Mouse (Mus musculus): ENCODE measurements around the gene Dop1b. TPM values are rescaled to one million over a fixed set of nuclear protein-coding genes. Genes with fewer than 3 reads are reported as not detected.

Gene Dop1b
- total and polyA plus RNA-seq, 3 experiments: 0.90 to 4.5 (median 3.1) TPM

- Histone ChIP-seq H3K79me2 (replicated peaks; ENCODE audit: control insufficient read depth, extremely low read depth, insufficient read depth, poor library complexity, severe bottlenecking) (no peaks in the 10 kb centered on the region), H3K9me3 (replicated peaks; ENCODE audit: low read length) (no peaks in the 10 kb centered on the region), H3K4me2 (ENCODE audit: insufficient read depth, low read depth, poor library complexity, severe bottlenecking) (no peak overlapping the region), H3K4me1 (ENCODE audit: control insufficient read depth in 1 of 2, insufficient read depth in 2 of 2) (peaks cover 15 to 32% of the 10 kb centered on the region in 2 experiments), H3K27ac (ENCODE audit: insufficient read depth, low read depth) (no peak overlapping the region), H3K4me3 (replicated peaks in 1 of 3; ENCODE audit: low read depth in 2 of 3, low read length in 2 of 3, poor library complexity in 1 of 3) (no peak overlapping the region), H3K9ac (ENCODE audit: insufficient read depth, low read depth) (no peak overlapping the region), H3K36me3 (replicated peaks in 1 of 2; ENCODE audit: control insufficient read depth in 1 of 2, insufficient read depth in 1 of 2, low read length in 1 of 2) (no peaks in the 10 kb centered on the region), H3K27me3 (replicated peaks) (no peaks in the 10 kb centered on the region)
- in situ Hi-C loops (cut with MboI; ENCODE audit: low pct_ligation_motif_present, low pct_unique_long_range_greater_than_20kb, low sequenced_read_pairs) (no loop called here), dilution Hi-C loops (cut with MboI; ENCODE audit: extremely low pct_ligation_motif_present, extremely low pct_unique_long_range_greater_than_20kb, low sequenced_read_pairs) (no loop called here)
- no peak for TF ChIP-seq TCF12 (IDR thresholded peaks at IDR 0.05; ENCODE audit: low read depth, low read length)
- TF ChIP-seq POLR2A (IDR thresholded peaks at IDR 0.05; ENCODE audit: low read depth, low read length): no peak
- no peak for TF ChIP-seq GABPA (IDR thresholded peaks at IDR 0.05; ENCODE audit: insufficient replicate concordance, low read depth, low read length)
- no peak for DNase-seq (ENCODE audit: extremely low read depth)
Observed at GRCm38 (mm10) chr16:93794845-93795244, 83.1 kb downstream of the Dop1b start.

GRCm38 (mm10) chr16:93795391-93795790 lies 83.7 kb downstream of the Dop1b start:
- TF ChIP-seq CHD1 (IDR thresholded peaks at IDR 0.05; ENCODE audit: low read depth, low read length): no peak
- 0 out of 2 replicates have a peak, but pooled peaks have one; percentile 26 for TF ChIP-seq BHLHE40 (IDR thresholded peaks at IDR 0.05; ENCODE audit: low read depth, low read length)
- TF ChIP-seq USF1 (IDR thresholded peaks at IDR 0.05; ENCODE audit: low read depth, low read length): peak; percentile 40; the same call in 1 of the 2 replicates
- dilution Hi-C loops (cut with MboI; ENCODE audit: extremely low pct_ligation_motif_present, extremely low pct_unique_long_range_greater_than_20kb, low sequenced_read_pairs) (no loop called here), in situ Hi-C loops (cut with MboI; ENCODE audit: low pct_ligation_motif_present, low pct_unique_long_range_greater_than_20kb, low sequenced_read_pairs) (no loop called here)
- no peaks in the 10 kb centered on the region for H3K79me2 ChIP-seq (replicated peaks; ENCODE audit: control insufficient read depth, extremely low read depth, insufficient read depth, poor library complexity, severe bottlenecking)
- no peaks in the 10 kb centered on the region for H3K9me3 ChIP-seq (replicated peaks; ENCODE audit: low read length)
- H3K27me3 ChIP-seq (replicated peaks): no peaks in the 10 kb centered on the region
- H3K4me3 ChIP-seq (replicated peaks in 1 of 3; ENCODE audit: low read depth in 2 of 3, low read length in 2 of 3, poor library complexity in 1 of 3): no peak overlapping the region
- no peak overlapping the region for H3K27ac ChIP-seq (ENCODE audit: insufficient read depth, low read depth)
- no peak for DNase-seq (ENCODE audit: extremely low read depth)
- no peaks in the 10 kb centered on the region for H3K36me3 ChIP-seq (replicated peaks in 1 of 2; ENCODE audit: control insufficient read depth in 1 of 2, insufficient read depth in 1 of 2, low read length in 1 of 2)
- H3K4me1 ChIP-seq (ENCODE audit: control insufficient read depth in 1 of 2, insufficient read depth in 2 of 2): peaks cover 14 to 29% of the 10 kb centered on the region in 2 experiments
- no peak overlapping the region for H3K9ac ChIP-seq (ENCODE audit: insufficient read depth, low read depth)
- H3K4me2 ChIP-seq (ENCODE audit: insufficient read depth, low read depth, poor library complexity, severe bottlenecking): no peak overlapping the region

- peaks cover 8 to 22% of the 10 kb centered on the region in 2 experiments for H3K4me1 ChIP-seq (ENCODE audit: control insufficient read depth in 1 of 2, insufficient read depth in 2 of 2)
- no peaks in the 10 kb centered on the region for H3K9me3 ChIP-seq (replicated peaks; ENCODE audit: low read length)
- H3K27ac ChIP-seq (ENCODE audit: insufficient read depth, low read depth): no peak overlapping the region
- no peaks in the 10 kb centered on the region for H3K79me2 ChIP-seq (replicated peaks; ENCODE audit: control insufficient read depth, extremely low read depth, insufficient read depth, poor library complexity, severe bottlenecking)
- TF ChIP-seq MAX (IDR thresholded peaks at IDR 0.05; ENCODE audit: low read length) (no peak), PAX5 (IDR thresholded peaks at IDR 0.05; ENCODE audit: low read length) (no peak), MAZ (IDR thresholded peaks at IDR 0.05; ENCODE audit: low read depth, low read length) (no peak), ZNF384 (IDR thresholded peaks at IDR 0.05; ENCODE audit: low read depth, low read length) (no peak), MEF2A (IDR thresholded peaks at IDR 0.05; ENCODE audit: borderline replicate concordance, low read depth, low read length) (no peak), BHLHE40 (IDR thresholded peaks at IDR 0.05; ENCODE audit: low read depth, low read length) (no peak), ZC3H11A (IDR thresholded peaks at IDR 0.05; ENCODE audit: low read depth, low read length) (no peak), POLR2AphosphoS2 (IDR thresholded peaks at IDR 0.05; ENCODE audit: low read depth, low read length) (no peak), ZMIZ1 (IDR thresholded peaks at IDR 0.05; ENCODE audit: low read depth, low read length) (no peak), MXI1 (IDR thresholded peaks at IDR 0.05; ENCODE audit: low read depth, low read length) (no peak), MYC (IDR thresholded peaks at IDR 0.05; ENCODE audit: low read depth, low read length) (no peak), ZKSCAN1 (IDR thresholded peaks at IDR 0.05; ENCODE audit: borderline replicate concordance, low read depth, low read length) (no peak), NRF1 (IDR thresholded peaks at IDR 0.05; ENCODE audit: low read depth, low read length) (no peak), E2F4 (IDR thresholded peaks at IDR 0.05; ENCODE audit: insufficient replicate concordance, low read depth, low read length) (no peak), IRF4 (IDR thresholded peaks at IDR 0.05; ENCODE audit: low read depth, low read length) (no peak), CHD1 (IDR thresholded peaks at IDR 0.05; ENCODE audit: low read depth, low read length) (no peak)
- no peak overlapping the region for H3K4me3 ChIP-seq (replicated peaks in 1 of 3; ENCODE audit: low read depth in 2 of 3, low read length in 2 of 3, poor library complexity in 1 of 3)
- H3K27me3 ChIP-seq (replicated peaks): no peaks in the 10 kb centered on the region
- dilution Hi-C loops (cut with MboI; ENCODE audit: extremely low pct_ligation_motif_present, extremely low pct_unique_long_range_greater_than_20kb, low sequenced_read_pairs): no loop called here
- H3K36me3 ChIP-seq (replicated peaks in 1 of 2; ENCODE audit: control insufficient read depth in 1 of 2, insufficient read depth in 1 of 2, low read length in 1 of 2): no peaks in the 10 kb centered on the region
- in situ Hi-C loops (cut with MboI; ENCODE audit: low pct_ligation_motif_present, low pct_unique_long_range_greater_than_20kb, low sequenced_read_pairs): no loop called here
- no peak overlapping the region for H3K9ac ChIP-seq (ENCODE audit: insufficient read depth, low read depth)
- H3K4me2 ChIP-seq (ENCODE audit: insufficient read depth, low read depth, poor library complexity, severe bottlenecking): no peak overlapping the region
- DNase-seq (ENCODE audit: extremely low read depth): no peak
Observed at GRCm38 (mm10) chr16:93797021-93797840, 85.5 kb downstream of the Dop1b start.
